Mouse (Mus musculus) lung, embryonic 16.5 days (tissue): Measurements from ENCODE around the gene Kat6b. TPM values are rescaled to one million over a fixed set of nuclear protein-coding genes. Genes with fewer than 3 reads are reported as not detected.

ENCODE experiments used
- ATAC-seq: fragments of 200-750 bp; cut with Nextera tagmentation; 2 replicates; pipeline ENCODE4 v1.8.0; 2017; ENCODE audit warnings: low read depth, mild to moderate bottlenecking, moderate library complexity
- H3K27ac ChIP-seq: fragments of 300-500 bp; sonication (generic); 2 replicates; pipeline ENCODE4 v1.5.1; 2014; ENCODE audit warnings: mild to moderate bottlenecking, control low read depth, low read length
- H3K27me3 ChIP-seq: fragments of 300-500 bp; sonication (generic); 2 replicates; pipeline ENCODE4 v1.6.1; 2014; ENCODE audit warnings: low read depth, low read length, mixed read lengths; ENCODE audit not compliant: control insufficient read depth, insufficient read depth
- H3K36me3 ChIP-seq: fragments of 300-500 bp; sonication (generic); 2 replicates; pipeline ENCODE4 v1.6.1; 2014; ENCODE audit warnings: low read length; ENCODE audit not compliant: control insufficient read depth, insufficient read depth
- H3K4me1 ChIP-seq: fragments of 300-500 bp; sonication (generic); replicated peaks from 2 replicates; pipeline ENCODE4 v1.6.1; 2014; ENCODE audit warnings: low read length, mixed read lengths; ENCODE audit not compliant: control insufficient read depth, insufficient read depth
- H3K4me2 ChIP-seq: fragments of 300-500 bp; sonication (generic); 2 replicates; pipeline ENCODE4 v1.6.1; 2014; ENCODE audit warnings: low read depth, low read length, control low read depth
- H3K4me3 ChIP-seq: fragments of 300-500 bp; sonication (generic); 2 replicates; pipeline ENCODE4 v1.5.1; 2014; ENCODE audit warnings: mild to moderate bottlenecking, low read length, control low read depth
- H3K9ac ChIP-seq: fragments of 300-500 bp; sonication (generic); 2 replicates; pipeline ENCODE4 v1.6.1; 2014; ENCODE audit warnings: low read length, control low read depth
- H3K9me3 ChIP-seq: fragments of 300-500 bp; sonication (generic); 2 replicates; pipeline ENCODE4 v1.6.1; 2016; ENCODE audit warnings: low read length; ENCODE audit not compliant: control insufficient read depth
- WGBS: fragments of 180-500 bp; shearing (Covaris S2); extraction: QIAGEN DNeasy Blood & Tissue Kit; methylation state at CpG from one replicate; pipeline ENCODE4 v1.1.7; 2014; 5-methylcytosine and 5-hydroxymethylcytosine counted together
- polyA plus RNA-seq: library from polyadenylated mRNA; unstranded; fragments of >200 nt; fragmentation: Nextera tagmentation; extraction: Ambion mirVana; gene quantifications from 2 replicates; pipeline ENCODE4 v1.2.1, GENCODE M21; 2015

The Kat6b gene
- 9.7 and 10.5 TPM in 2 replicates for polyA plus RNA-seq

DNA sequence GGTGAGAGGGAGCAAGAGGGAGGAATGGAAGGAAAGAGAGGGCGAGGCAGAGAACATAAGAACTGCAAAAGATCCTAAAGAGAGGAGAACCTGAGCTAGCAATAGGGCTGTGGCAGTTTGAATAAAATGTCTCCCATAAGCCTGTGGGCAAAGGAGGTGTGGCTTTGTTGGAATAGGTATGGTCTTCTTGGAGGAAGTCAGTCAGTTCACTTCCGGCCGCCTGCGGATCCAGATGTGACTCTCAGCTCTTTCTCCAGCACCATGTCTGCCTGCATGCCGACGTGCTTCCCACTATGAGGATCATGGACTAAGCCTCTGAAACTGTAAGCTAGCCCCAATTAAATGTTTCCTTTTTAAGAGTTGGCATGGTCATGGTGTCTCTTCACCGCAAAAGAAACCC is at the start of gene Kat6b:
Gene Kat6b (plus strand): TSS at position 204 of the 400 bp plus-strand sequence.
- 90% methylated on average over 7 of the region's 7 CpGs for WGBS
- Histone ChIP-seq H3K36me3 (no peaks in the 10 kb centered on the region), H3K4me3 (no peak within 1 kb of the TSS), H3K9ac (no peak within 1 kb of the TSS), H3K27ac (no peak within 1 kb of the TSS), H3K4me1 (no peaks in the 10 kb centered on the region), H3K27me3 (no peaks in the 10 kb centered on the region), H3K9me3 (no peaks in the 10 kb centered on the region), H3K4me2 (no peak within 1 kb of the TSS)
- ATAC-seq, result no peak

DNA sequence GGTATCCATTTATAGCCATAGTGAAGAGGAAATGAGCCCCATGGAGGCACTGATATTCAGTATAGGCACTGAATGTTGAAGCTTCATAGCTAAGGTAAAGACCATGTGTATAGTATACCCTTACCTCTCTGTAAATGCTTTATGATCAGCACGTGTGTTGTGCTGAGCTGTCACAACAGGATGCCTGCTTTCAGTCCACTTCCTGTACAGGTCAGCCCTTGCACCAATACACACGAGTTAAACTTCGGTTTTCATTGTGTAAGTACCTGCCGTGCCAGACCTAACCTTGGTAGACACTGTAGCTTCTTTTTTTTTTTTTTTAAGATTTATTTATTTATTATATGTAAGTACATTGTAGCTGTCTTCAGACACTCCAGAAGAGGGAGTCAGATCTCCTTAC is 47.8 kb upstream of the Kat6b start:
- H3K4me1 ChIP-seq, result no peaks in the 10 kb centered on the region
- H3K4me3 ChIP-seq, result no peak overlapping the region
- WGBS, result 70% methylated on average over 4 of the region's 4 CpGs
- H3K27ac ChIP-seq, result no peak overlapping the region
- H3K4me2 ChIP-seq, result no peak overlapping the region
- no peaks in the 10 kb centered on the region for H3K36me3 ChIP-seq
- no peaks in the 10 kb centered on the region for H3K27me3 ChIP-seq
- H3K9ac ChIP-seq, result no peak overlapping the region
- no peaks in the 10 kb centered on the region for H3K9me3 ChIP-seq
- no peak for ATAC-seq

DNA sequence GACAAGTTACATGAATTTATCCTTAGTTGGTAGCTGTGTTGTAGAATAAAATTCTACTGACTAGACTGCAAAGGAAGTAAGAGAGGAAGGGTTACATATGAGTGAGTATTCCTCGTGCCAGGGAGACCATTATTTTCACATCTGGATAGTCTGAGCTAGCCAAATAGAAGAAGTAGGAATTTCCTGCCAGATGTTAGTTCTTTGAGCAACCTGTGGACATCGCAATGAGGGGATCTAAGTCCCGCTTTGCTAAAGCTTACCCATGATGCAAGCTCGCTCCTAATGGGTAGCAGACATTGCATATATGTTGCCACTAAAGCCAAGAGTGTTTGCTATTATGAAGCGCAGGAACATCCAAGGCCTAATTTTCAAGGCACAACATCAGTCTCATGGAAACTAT is 47.2 kb upstream of the Kat6b start:
- no peaks in the 10 kb centered on the region for H3K9me3 ChIP-seq
- 68% methylated on average over 5 of the region's 5 CpGs for WGBS
- no peak for ATAC-seq
- H3K4me1 ChIP-seq, result no peaks in the 10 kb centered on the region
- no peak overlapping the region for H3K27ac ChIP-seq
- no peak overlapping the region for H3K9ac ChIP-seq
- no peak overlapping the region for H3K4me2 ChIP-seq
- no peaks in the 10 kb centered on the region for H3K36me3 ChIP-seq
- H3K4me3 ChIP-seq, result no peak overlapping the region
- no peaks in the 10 kb centered on the region for H3K27me3 ChIP-seq

DNA sequence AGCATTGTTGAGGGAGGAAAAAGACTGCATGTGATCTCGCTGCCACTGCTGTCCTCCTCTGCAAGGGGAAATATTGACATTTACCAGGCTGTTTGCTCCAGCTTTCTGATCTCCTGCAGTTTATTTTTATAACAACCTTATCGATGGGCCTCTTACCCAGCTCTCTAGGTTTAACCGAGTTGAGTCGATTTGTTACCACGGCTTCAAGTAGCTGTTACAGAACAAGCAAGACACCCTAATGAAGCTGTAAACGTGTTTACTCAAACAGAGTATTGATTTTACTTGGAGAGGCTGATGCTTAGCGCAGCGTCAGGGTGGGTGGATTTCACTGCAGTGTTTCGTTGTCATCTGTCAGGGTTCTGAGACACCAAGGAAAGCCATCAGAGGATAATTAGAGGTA is 46.5 kb upstream of the Kat6b start:
- Histone ChIP-seq H3K9me3 (no peaks in the 10 kb centered on the region), H3K27ac (no peak overlapping the region), H3K9ac (no peak overlapping the region), H3K27me3 (no peaks in the 10 kb centered on the region), H3K4me1 (no peaks in the 10 kb centered on the region), H3K36me3 (no peaks in the 10 kb centered on the region), H3K4me3 (no peak overlapping the region), H3K4me2 (no peak overlapping the region)
- ATAC-seq, result no peak
- WGBS, result 31% methylated on average over 9 of the region's 9 CpGs

DNA sequence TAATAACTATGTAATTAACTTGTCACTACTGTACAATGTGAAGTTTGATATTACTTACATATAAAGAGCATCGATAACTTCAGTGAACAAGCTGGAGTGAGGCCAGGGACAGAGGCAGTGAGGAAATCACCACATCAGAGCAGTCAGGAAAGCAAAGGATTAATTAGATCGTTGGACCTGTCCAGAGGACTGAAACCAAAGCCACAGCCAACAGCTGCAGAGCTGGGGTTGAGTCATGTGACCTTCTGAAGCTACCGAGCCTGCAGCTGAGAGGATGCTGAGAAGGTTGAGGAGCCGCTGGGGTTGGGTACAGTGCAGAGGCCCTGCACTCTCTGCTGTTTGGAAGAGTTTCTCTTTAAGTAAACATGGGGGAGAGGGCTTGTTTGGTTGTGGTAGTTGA is 41.4 kb upstream of the Kat6b start:
- WGBS, result 19% methylated on average over 4 of the region's 4 CpGs
- 0 out of 2 replicates have a peak, but pooled peaks cover 2% of the 10 kb centered on the region for H3K9me3 ChIP-seq
- no peaks in the 10 kb centered on the region for H3K36me3 ChIP-seq
- no peak overlapping the region for H3K9ac ChIP-seq
- no peak overlapping the region for H3K4me2 ChIP-seq
- H3K27ac ChIP-seq, result no peak overlapping the region
- H3K4me1 ChIP-seq, result peaks cover 3% of the 10 kb centered on the region; the same call in 1 of the 2 replicates
- H3K27me3 ChIP-seq, result no peaks in the 10 kb centered on the region
- no peak overlapping the region for H3K4me3 ChIP-seq
- ATAC-seq, result no peak

DNA sequence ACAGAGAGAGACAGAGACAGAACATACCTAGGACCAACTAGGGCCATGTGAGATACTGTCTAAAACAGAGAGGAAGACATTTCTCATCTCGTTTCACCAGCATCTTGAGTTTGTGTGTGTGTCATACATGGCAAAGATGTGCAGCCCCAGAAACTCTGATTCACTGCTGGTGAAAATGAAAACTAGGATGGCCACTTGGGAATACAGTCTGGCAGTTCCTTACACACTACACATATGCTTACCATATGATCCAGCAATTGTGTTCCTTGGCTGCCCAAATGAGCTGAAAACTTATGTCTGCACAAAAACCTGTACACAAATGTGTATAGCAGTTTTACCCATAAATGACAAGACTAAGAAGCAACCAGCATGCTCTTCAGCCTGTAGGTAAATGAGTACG is 40.7 kb upstream of the Kat6b start:
- H3K9me3 ChIP-seq, result 0 out of 2 replicates have a peak, but pooled peaks cover 2% of the 10 kb centered on the region
- H3K4me2 ChIP-seq, result no peak overlapping the region
- no peak overlapping the region for H3K4me3 ChIP-seq
- no peaks in the 10 kb centered on the region for H3K27me3 ChIP-seq
- no peak for ATAC-seq
- no peak overlapping the region for H3K27ac ChIP-seq
- H3K36me3 ChIP-seq, result no peaks in the 10 kb centered on the region
- no peak overlapping the region for H3K9ac ChIP-seq
- H3K4me1 ChIP-seq, result peaks cover 3% of the 10 kb centered on the region; the same call in 1 of the 2 replicates
- WGBS, result 89% methylated on average over 2 of the region's 2 CpGs

DNA sequence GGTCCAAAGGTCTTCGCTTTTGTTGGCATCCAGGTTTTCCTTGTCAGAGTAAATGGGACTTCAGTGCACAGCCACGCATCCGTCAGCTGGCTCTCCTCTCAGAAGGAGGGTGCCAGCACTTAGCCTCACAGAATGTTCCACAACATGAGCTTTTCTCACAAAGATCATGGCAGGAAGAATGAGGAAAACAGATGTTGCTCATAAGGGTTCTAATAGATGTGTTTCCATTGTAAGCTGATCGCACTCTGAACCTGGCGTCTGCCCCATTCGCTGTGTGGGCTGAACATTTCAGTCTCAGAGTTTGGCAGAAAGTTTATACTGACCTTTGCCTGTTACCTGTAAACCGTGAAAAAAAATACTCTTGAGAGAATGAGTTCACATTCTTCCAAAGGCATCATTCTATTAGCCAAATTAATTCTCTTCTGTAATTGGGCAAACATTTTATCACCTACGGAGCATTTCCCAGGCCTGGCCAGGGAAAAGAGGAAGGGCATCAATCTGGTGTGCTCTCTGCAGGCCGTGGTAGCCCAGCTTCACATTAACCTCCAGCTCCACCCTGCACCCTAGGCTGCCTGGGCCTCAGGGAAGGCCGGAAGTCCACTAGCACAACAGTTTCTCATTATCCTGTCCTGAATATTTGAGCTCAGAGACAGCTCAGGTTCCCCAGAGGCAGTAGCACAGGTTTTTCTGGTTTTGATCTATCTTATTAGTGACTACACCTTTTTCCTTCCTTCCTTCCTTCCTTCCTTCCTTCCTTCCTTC is 39.3 kb upstream of the Kat6b start:
- WGBS, result 60% methylated on average over 10 of the region's 10 CpGs
- no peak overlapping the region for H3K4me3 ChIP-seq
- no peak overlapping the region for H3K27ac ChIP-seq
- H3K27me3 ChIP-seq, result no peaks in the 10 kb centered on the region
- no peak overlapping the region for H3K4me2 ChIP-seq
- H3K9ac ChIP-seq, result no peak overlapping the region
- no peaks in the 10 kb centered on the region for H3K36me3 ChIP-seq
- peaks cover 3% of the 10 kb centered on the region; the same call in 1 of the 2 replicates for H3K4me1 ChIP-seq
- 0 out of 2 replicates have a peak, but pooled peaks cover 2% of the 10 kb centered on the region for H3K9me3 ChIP-seq
- ATAC-seq, result no peak

DNA sequence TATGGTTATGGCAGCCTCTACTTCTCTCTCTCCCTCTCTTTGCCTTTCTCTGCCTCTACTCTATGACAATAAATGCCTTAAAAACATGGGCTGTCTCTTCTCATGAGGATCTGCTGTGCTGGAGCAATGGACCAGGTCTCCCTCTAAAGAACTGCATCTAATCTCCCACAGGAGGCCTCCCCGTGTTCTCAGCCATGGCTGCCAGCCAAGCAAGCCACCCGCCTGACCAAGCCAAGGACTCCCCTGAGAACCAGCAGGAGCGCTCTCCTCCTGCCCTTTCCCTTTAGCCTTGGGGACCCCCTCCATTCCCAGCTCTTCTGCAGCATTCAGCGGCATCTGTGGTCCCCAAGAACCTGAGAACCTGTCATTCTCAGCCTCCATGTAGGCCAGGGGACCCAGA is 28.7 kb upstream of the Kat6b start:
- 75% methylated on average over 4 of the region's 4 CpGs for WGBS
- H3K27me3 ChIP-seq, result no peaks in the 10 kb centered on the region
- no peaks in the 10 kb centered on the region for H3K4me1 ChIP-seq
- no peak overlapping the region for H3K27ac ChIP-seq
- no peak overlapping the region for H3K4me3 ChIP-seq
- no peaks in the 10 kb centered on the region for H3K9me3 ChIP-seq
- H3K36me3 ChIP-seq, result peaks cover 2% of the 10 kb centered on the region; the same call in 1 of the 2 replicates
- ATAC-seq, result no peak
- H3K9ac ChIP-seq, result no peak overlapping the region
- H3K4me2 ChIP-seq, result no peak overlapping the region

DNA sequence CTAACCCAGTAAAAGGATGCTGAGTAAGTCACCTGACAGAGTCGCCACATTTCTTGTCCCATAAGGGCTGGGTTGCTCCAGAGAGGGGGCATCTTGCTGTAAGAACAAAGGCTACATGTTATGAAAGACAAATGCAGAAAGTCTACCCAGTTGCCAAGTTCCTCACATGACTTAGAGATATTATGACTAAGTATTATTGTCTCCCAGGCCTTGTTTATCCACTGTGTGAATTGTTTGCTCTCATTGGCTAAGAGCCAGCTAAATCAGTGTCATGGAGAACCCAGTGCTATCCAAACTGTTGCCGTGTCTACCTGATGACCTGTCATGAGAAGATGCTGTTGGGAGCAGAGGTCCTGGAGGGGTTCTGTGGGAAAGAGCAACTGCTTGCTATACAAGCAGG is 27.3 kb upstream of the Kat6b start:
- ATAC-seq, result no peak
- Histone ChIP-seq H3K27ac (no peak overlapping the region), H3K4me1 (no peaks in the 10 kb centered on the region), H3K36me3 (peaks cover 2% of the 10 kb centered on the region; the same call in 1 of the 2 replicates), H3K27me3 (no peaks in the 10 kb centered on the region), H3K4me2 (no peak overlapping the region), H3K4me3 (no peak overlapping the region), H3K9me3 (no peaks in the 10 kb centered on the region), H3K9ac (no peak overlapping the region)
- WGBS, result 58% methylated on average over 2 of the region's 2 CpGs
